Mouse (Mus musculus) mouse embryonic stem cell (cell line): ENCODE data around the gene Capn15.

ENCODE experiments used
- in situ Hi-C, 2 experiments: fragments of 300-500 bp; cut with MboI; formaldehyde crosslinking; loops; 1 replicate in 1 of 2; 3 replicates in 1 of 2; pipeline ENCODE4 v1.14.3; 2019 to 2020; ENCODE audit warnings: low sequenced_read_pairs in 2 of 2, low pct_unique_long_range_greater_than_20kb in 1 of 2, mixed read lengths in 1 of 2; ENCODE audit not compliant: unreplicated experiment in 1 of 2

Capn15 gene

DNA sequence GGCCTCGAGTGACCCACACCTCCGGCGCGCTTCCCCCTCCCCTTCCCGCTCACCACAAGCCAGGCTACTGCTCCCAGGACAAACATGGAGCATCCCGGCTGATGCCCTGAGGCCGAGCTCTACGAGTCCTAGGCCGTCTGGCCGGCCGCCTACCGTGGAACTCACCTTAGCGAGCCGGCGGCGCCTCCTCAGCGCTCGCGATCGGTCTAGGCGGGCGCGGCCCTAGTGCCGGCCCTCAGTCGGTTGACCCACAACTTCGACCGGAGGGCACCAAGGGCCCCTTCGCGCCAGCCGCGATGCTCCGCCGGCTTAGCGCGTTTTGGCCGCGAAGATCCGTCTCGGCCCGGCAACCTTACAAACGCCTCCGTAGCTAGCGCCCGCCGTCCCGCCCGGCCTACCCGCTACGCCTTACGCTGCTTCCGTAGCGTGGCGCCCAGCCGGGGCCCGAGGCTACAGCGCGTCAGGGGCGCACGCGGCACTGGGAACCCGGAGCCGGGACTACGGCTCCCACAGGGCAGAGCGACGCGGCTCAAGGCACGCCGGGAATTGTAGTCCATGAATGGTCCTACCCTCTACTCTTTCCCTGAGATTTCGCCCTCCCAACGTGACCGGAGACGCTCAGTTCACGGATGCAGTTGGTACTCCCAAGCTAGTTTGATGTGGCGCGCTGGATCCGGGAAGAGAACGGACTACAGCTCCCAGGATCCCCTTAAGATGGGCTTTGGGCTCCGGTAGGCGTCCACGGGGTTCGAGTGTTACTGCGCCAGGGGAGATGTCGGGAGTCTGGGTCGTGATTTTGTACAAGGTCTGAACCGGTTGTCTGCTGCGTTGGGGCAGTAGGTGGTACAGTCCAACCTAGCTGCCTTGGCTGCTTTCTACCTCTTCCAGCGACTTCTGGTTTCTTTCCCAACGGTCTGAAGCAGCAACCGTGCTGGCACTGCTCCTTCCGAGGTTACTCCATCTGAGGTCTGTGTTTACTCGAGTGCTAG lies at the start of gene Capn15:
Gene Capn15 (minus strand): TSS at position 491 of the 989 bp plus-strand sequence.
- in situ Hi-C loops, result no loop called here

DNA sequence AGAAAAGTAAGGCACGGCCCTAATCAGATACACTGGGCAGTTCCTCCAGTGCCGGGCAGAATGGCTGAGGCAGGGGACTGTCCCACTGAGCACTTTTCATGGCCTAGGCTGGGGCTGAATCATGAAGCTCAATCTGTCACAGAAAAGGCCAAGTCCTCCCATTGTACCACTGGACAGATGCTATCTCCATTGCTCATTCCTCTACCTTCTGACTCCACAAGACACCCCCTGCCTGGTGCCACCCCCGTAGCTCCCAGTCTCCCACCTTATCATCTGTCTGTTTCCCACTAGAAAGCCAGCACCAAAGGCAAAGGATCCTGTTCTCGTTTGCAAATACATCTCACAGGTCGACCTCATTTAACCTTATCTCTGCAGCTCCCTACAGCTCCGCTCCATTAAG lies 46.4 kb upstream of the Capn15 start:
- in situ Hi-C loops, result no loop called here

DNA sequence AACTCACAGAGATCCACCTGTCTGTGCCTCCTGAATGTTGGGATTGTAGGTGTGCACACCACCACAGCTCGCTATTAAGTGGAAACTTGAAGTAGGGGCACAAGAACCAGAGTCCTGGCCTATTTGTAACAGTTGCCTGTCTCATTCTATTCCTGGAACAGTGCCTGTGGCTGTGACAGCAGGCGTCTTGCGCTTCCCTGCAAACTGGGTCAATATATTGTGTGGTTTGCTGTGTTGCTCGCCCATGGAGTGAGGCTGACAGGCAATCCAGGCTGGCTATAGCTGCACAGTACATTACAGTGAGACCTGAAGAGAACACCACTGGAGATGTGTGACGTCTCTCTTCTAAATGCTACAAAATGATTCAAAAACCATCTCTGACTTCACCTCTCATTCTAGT lies 46.0 kb upstream of the Capn15 start:
- in situ Hi-C loops, result no loop called here

DNA sequence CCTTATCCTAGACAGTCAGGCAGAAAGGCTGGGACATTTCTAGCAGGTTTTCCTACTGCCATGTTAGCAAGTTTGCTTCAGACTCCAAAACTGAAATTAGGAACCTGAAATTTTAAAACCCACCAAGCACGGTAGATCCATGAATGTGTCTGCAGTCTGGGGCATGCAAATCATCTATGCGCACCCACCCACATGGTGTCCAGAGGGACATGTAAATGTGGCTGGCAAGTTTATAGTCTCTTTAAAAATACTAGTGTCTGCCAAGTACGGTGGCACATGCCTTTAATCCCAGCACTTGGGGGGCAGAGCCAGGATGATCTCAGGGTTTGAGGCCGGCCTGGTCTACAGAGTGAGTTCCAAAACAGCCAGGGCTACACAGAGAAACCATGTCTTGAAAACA lies 42.7 kb upstream of the Capn15 start:
- in situ Hi-C loops, result no loop called here

DNA sequence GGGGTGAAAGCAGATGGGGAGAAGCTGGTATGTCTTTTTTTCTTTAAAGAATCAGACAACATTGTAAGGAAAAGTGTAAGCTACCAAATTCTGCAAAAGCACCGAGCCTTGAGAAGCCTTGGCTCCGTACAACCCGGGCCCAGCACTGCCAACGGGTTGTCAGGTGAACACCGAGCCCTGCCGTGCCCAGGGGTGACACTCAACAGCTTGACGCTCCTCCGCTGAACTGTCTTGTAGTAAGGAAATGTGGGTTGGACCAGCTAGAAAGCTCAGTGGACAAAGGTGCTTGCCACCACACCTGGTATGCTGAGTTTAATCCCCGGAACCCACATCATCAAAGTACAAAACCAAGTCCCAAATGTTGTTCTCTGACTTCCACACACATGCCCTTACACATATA lies 39.1 kb upstream of the Capn15 start:
- in situ Hi-C loops, result no loop called here

DNA sequence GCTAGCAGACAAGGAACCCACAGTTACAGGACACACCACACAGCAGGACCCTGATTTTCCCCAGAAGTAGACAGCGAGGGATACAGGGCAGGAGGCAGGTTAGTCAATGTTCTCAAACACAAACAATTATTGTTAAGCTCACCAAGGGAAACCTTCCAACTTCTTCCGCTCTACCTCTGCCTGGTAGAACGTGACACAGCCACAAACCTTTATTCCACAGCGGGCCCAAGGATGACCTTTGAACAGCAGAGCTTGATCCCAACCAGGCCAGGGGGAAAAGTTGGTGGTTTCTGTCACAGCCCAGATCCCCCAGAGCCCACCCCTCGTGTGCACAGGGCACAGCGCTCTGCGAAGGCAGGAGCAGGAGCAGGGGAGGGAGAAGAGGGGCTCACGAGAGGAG lies 38.4 kb upstream of the Capn15 start:
- in situ Hi-C loops, result no loop called here

DNA sequence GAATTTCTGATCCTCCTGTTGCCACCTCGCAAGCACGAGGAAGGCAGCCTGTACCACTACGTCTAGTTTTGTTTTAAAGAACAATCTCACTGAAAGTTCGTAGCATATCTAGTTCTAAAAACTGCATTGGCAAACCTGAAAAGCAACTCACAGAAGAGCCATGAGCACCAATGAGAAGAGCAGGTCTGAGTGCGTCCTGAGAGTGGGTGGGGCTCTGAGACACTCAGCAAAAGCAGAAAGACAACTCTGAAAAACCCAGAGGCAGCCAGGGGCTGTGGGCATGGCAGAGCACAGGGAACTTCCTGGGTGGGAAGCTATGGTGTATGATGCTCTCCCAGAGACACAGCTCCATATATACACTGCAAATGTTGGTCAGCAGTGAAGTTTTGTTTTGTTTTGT lies 37.6 kb upstream of the Capn15 start:
- in situ Hi-C loops, result no loop called here

DNA sequence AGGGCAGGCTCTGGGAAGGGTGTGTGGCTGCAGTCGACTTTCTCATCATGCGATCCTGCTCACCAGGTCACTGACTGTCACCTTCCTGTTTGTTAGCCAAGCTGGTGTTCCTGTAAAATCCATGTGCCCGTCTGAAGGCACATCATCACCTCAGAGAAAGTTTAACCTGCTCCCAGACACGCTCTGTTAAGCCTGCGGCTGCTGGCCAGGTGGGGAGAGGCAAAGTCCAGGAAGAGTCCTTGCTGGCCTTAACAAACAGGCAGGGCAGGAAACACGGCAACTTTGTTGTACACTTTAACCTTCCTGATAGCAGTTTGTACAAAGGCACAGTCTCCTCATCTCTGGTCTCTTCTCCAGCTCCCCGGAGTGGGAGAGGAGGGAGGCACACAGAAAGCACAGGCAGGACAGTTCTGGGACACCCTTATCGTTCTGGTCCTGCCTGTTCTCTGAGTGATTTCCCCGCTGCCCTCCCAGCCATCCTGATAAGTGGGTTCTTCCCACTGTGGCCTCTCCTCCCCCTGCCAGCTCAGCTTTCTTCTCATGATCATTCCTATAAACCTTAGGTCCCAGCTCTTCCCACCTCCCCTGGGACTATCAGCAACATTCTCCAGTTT lies 36.2 kb upstream of the Capn15 start:
- in situ Hi-C loops, result no loop called here

DNA sequence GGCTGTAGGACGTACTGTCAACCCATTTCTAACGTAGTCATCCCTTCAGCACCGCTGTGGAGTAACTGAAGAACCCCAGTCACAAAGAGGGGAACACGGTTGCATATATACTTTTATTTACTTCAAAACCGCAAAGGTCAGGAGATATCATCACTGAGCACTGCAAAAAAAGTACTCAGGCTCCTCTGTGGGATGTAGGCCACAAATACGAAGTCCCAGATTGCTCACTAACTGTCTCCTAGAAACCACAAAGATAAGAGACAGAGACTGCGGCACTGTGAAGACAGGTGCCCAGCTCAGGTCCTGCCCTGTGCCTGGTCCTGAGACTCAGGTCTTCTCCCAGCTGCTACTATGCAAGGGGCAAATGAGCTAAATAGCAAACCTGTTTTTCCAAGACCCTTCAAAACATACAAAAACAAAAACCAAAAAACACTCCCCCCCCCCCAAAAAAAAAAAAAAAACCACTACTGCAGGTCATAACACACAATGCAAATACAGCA lies 35.3 kb upstream of the Capn15 start:
- in situ Hi-C loops, result no loop called here

DNA sequence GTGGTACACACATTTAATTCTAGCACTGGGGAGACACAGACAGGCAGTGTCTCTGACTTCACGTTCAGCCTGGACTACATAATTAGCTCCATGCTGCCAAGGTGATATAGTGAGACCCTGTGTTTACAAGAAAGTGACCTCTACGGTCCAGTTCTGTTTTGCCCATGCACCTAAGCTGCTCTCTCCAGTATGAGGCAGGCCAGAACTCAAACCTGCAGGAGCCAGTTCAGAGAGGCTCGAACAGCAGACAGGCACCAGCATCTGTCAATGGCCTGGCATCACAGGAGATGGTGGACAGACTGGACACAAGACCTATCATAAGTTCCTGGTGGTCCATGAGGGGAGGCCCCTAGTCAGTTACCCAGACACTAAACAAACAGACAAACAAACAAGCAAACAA lies 32.8 kb upstream of the Capn15 start:
- in situ Hi-C loops, result no loop called here

DNA sequence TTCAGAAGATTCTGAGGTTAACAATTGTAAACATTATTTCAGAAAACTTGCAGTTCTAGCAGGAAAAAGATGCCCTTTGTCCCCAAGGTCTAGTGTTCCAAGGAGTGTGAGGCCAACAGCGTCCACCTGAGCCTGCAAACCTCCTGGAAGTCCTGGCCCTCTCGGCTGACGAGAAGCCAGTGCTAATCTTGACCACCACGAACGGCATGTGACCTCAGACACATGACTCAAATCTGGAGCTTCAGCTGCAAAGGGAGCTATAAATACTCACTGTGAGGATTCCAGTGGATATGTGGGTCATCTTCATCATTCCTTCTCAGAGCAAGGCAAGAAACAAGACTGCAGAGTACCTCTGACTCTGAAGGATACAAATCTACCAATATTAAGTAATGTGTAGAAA lies 32.4 kb upstream of the Capn15 start:
- in situ Hi-C loops, result no loop called here

DNA sequence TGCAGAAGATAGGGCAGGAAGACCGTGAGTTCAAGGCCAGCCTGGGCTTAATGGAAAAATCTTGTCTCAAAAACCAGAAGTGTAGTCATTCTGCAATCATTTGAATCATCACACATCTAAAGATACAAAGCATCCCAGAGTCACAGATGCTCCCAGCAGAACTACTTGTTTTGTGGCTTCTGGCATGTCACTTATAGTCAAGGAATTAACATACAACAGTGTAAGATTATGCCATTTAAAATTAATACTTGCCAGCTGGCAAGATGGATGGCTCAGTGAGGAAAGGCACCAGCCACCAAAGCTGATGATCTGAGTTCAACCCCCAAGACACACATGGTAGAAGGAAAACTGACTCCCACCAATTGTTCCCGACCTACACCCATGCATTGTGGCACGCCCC lies 31.4 kb upstream of the Capn15 start:
- in situ Hi-C loops, result no loop called here

DNA sequence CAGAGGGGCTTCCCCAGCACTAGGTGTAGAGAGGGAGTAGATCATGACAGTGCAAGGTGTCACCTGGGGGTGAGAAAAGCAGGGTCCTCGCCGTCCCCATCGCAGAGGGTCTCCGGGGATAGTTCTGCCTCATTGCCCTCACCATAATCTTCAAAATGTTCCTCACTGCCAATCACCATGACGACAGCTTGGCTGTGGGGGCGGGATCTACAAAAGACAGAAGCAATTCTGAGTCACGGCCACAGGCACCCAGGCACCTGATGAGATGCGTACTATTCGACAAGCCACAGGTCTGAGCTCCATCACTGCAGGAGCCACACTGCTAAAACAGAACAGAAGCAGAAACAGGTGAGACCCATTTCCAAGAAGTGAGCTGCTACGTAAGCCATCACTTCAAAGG lies 28.1 kb upstream of the Capn15 start:
- in situ Hi-C loops, result no loop called here

DNA sequence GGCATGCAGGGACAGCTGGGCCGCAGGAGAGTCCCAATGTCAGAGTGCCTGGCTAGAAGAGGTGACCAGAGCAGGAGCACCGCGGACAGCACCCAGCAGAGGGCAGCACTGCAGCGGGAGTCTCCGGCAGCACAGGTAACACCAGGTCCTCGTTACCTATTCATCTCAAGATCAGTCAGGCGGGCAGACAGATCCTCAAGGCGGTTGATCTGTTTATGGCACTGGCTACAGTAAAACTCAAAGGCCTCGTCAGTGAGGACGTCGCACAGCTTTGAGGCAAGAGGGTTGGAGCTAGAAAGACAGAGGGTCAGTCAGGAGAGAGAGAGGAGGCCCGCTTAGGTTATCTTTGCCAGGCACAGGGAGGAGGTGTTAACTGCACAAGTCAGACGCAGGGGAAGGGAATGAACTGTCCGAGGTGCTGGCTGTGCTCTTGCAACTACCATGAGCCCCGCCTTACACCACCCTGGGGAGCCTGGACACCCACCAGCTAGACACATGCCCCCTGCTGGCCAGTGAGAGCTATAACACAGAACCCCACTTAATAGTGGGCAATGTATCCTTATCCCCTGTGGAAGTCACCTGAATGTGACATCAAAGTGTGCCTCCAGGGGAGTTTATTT lies 26.4 kb upstream of the Capn15 start:
- in situ Hi-C loops, result no loop called here

DNA sequence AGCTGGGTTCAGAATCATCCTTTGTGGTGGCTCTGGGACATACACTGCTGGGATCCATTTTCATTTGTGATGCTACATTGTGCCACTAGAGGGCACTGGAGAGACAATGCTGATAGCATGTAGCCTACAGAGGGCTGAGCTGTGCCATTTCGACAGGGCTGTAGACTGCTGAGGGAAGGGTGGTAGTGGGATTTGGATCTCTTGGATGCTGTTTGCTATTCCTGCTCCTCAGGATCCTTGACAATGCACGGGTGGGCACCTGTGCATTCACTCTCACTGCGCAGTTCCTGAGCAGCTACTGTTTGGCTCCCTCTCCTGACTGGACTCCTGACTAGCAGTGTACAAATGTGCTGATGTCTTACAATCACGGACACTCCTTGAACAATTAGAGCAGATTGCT lies 23.9 kb upstream of the Capn15 start:
- in situ Hi-C loops, result no loop called here

DNA sequence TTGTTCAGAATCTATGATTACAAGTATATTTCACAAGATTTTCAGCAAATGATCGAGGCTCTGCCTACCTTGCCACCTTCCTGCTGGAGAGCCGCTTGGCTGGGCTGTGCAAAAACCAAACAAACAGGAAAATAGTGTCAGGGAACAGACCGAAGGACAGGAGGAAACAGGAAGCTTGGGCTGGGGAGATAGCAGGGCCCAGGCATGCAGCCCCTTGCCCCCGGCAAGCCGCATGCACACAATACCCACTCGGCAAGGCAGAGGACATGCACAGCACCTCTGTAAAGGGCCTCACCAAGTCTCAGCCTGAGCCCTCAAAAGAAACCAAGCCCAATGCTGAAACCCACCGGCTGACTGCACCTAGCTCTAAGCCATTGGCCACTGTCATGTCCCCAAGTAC lies 23.2 kb upstream of the Capn15 start:
- in situ Hi-C loops, result no loop called here

DNA sequence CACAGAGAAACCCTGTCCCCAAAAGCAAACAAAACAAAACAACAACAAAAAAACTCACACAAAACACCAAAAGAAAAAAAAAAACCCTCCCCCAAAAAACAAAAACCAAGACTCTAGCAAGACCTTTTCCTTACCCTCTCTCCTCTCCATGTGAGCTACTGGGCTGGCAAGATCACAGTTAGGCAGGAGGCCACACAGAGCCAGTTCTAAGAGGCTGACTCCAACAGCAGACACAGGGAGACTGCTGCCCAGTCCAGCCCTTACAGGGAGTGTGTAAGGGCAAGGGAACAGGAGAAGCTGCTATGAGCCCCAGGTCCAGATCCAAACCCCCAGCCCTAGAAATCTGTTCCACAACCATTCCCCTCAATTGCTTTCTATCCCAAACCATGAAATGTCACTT lies 22.7 kb upstream of the Capn15 start:
- in situ Hi-C loops, result no loop called here

DNA sequence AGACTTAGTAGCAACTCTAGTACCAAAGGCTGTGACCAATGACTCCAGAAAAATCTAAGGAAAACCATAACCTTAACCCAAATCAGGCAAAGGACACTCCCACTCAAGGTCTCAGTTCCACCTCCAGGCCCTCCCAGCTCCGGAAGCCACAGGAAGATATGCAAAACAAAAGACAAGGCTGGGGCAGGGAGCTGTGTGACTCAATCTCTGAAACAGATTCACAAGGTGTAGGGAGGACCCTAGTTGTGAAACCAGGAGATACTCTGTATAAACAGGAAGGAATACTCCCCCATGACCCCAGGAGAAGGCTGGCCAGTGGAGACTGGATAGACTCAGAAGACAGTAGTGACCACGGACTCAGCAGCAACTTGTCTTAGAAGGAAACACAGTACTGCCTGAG lies 22.1 kb upstream of the Capn15 start:
- in situ Hi-C loops, result no loop called here

DNA sequence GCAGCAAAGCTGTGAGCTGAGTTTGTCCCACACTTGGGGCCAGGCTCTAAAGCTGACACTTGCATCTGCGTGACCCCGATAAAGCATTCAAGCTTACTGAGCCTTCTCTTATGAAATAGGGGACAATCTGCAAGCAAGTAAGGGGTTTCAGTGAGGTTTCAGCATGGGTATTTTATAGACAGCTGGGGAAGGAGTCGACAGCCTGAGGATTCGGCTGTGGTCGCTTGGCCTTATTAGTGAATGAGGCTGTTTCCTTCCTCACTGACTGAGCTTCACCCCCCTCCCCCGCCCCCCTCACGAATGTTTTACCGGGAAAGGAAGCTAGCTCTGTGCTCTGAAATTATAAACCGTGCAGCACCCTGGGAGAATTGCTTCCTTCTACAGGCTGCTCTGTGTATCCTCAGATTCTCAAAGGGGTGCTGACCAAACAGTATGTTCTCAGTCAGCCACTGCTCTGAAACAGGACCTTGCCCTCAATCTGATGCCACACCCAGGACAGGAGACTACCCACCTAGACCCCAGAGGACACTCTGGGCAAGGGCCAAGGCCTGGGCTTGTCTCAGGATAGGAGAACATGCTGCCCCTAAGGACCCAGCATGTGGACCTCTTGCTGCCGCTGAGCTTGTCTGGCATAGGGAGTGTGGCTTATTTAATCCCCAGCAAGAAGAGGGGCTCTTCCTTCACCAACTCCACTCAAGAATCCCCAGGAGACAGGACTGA lies 20.3 kb upstream of the Capn15 start:
- in situ Hi-C loops, result no loop called here
